22 mouse cellular contexts compared by ENCODE assay signal in the genomic region with DNA sequence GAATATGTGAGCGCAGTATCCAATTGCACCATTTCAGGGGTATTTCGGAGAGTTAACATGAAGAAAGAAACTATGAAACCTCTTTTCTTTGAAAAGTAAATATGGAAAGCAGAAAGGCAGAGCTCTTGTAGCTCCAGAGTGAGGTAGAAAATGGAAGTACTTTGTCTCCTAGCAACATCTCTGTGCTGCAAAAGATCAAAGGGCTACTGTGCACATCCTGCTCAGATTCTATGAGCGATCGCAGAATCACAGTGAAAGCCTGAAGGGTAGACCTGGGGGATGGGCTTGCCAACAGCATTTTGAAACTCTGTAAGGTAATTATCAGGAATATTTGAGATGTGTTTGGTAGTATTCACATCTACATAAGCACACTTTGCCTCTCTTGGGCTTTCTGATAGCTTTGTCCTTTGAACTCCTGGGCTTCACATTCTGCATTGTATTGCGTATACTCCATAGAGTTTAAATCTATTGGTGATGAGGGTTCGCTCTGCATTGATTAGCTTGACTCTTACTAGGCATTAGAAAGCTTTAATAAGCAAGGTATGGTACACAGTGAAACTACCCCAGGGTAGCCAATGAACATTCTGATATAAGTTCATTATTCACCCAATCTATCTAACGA.
DNase-seq lines count a peak whose midpoint lies in the region; ATAC-seq and TF ChIP-seq lines count a peak whose summit lies in the region.
"Had no signal": no experiment of that assay in that cellular context is flagged by ENCODE, and none has a peak within 500 bp of the region (broad histone marks: within the 10 kb centered on the region; RNA-seq: fewer than 3 reads in every experiment).

No protein-coding gene starts in this region.

- peak; percentile 1 for DNase-seq in embryo, embryonic 11 days
- no peak for DNase-seq in embryo, embryonic 10.5 days (ENCODE audit: low spot score)
- no peak for DNase-seq in lung, postnatal 0 days (ENCODE audit: low spot score)
- peak; percentile 19 for DNase-seq in midbrain, postnatal 0 days (ENCODE audit: low spot score)
- DNase-seq in left cerebral cortex, adult 2 months (ENCODE audit: extremely low spot score in 1 of 2, low spot score in 2 of 2): no peak
- DNase-seq: adrenal gland, postnatal 25 days; cerebellum, adult 18-20 months; kidney, adult 11 months; kidney, postnatal 10 days; liver; thymus, postnatal 36 days had no signal

- H3K9me3 ChIP-seq in lung, embryonic 15.5 days: no peaks in the 10 kb centered on the region; the same call in 1 of the 2 replicates
- H3K9me3 ChIP-seq in lung, postnatal 0 days (ENCODE audit: low read length): no peaks in the 10 kb centered on the region
- H3K9me3 ChIP-seq in forebrain, embryonic 15.5 days: no peaks in the 10 kb centered on the region
- no peaks in the 10 kb centered on the region for H3K9me3 ChIP-seq in midbrain, postnatal 0 days (ENCODE audit: low read length)
- H3K9me3 ChIP-seq: heart, embryonic 10.5 days had no signal

- WGBS in lung, embryonic 15.5 days: 59% methylated on average over 7 of the region's 7 CpGs
- 60% methylated on average over 7 of the region's 7 CpGs for WGBS in lung, postnatal 0 days
- 76% methylated on average over 7 of the region's 7 CpGs for WGBS in forebrain, embryonic 15.5 days
- 52% methylated on average over 7 of the region's 7 CpGs for WGBS in midbrain, postnatal 0 days

- H3K27me3 ChIP-seq in lung, embryonic 15.5 days: no peaks in the 10 kb centered on the region
- no peaks in the 10 kb centered on the region for H3K27me3 ChIP-seq in lung, postnatal 0 days (replicated peaks; ENCODE audit: insufficient read depth, low read length)
- H3K27me3 ChIP-seq in forebrain, embryonic 15.5 days: no peaks in the 10 kb centered on the region
- H3K27me3 ChIP-seq in midbrain, postnatal 0 days (ENCODE audit: insufficient read depth, low read length): no peaks in the 10 kb centered on the region
- H3K27me3 ChIP-seq: embryonic facial prominence, embryonic 15.5 days; neural tube, embryonic 12.5 days had no signal

- ATAC-seq in lung, embryonic 15.5 days (ENCODE audit: borderline replicate concordance, extremely low read depth, low FRiP score, low TSS enrichment): peak; percentile 77; the same call in 1 of the 2 replicates
- ATAC-seq in lung, postnatal 0 days: no peak
- ATAC-seq in forebrain, embryonic 15.5 days (replicated peaks): peak; percentile 69
- ATAC-seq in midbrain, postnatal 0 days (ENCODE audit: low FRiP score): peak; percentile 78; the same call in 1 of the 2 replicates
- ATAC-seq in monocyte, adult 5-6 weeks (replicated peaks; ENCODE audit: insufficient number of reproducible peaks, low FRiP score, low TSS enrichment, poor library complexity, severe bottlenecking): no peak
- ATAC-seq: CD4-positive, CD25-positive, alpha-beta regulatory T cell, adult 4 months; hindbrain, postnatal 0 days had no signal

- H3K27ac ChIP-seq in lung, embryonic 15.5 days: 0 out of 2 replicates have a peak overlapping the region, but pooled peaks have one; percentile 9
- no peak overlapping the region for H3K27ac ChIP-seq in lung, postnatal 0 days (ENCODE audit: low read length)
- no peak overlapping the region for H3K27ac ChIP-seq in forebrain, embryonic 15.5 days (replicated peaks)
- no peak overlapping the region for H3K27ac ChIP-seq in midbrain, postnatal 0 days (ENCODE audit: low read depth, low read length)
- H3K27ac ChIP-seq in left cerebral cortex, adult 2 months: no peak overlapping the region
- H3K27ac ChIP-seq: embryonic facial prominence, embryonic 15.5 days; heart, embryonic 10.5 days; hindbrain, embryonic 10.5 days; hindbrain, postnatal 0 days; macrophage; neural tube, embryonic 12.5 days had no signal

- H3K36me3 ChIP-seq in lung, embryonic 15.5 days: no peaks in the 10 kb centered on the region
- no peaks in the 10 kb centered on the region for H3K36me3 ChIP-seq in lung, postnatal 0 days (ENCODE audit: insufficient read depth, low read length)
- H3K36me3 ChIP-seq in forebrain, embryonic 15.5 days: no peaks in the 10 kb centered on the region
- no peaks in the 10 kb centered on the region for H3K36me3 ChIP-seq in midbrain, postnatal 0 days (ENCODE audit: insufficient read depth, low read length)
- H3K36me3 ChIP-seq: embryonic facial prominence, embryonic 15.5 days; G1E; heart, embryonic 10.5 days; hindbrain, embryonic 10.5 days; neural tube, embryonic 12.5 days had no signal

- no peak overlapping the region for H3K4me2 ChIP-seq in lung, embryonic 15.5 days
- H3K4me2 ChIP-seq in lung, postnatal 0 days (replicated peaks; ENCODE audit: low read depth, low read length): no peak overlapping the region
- no peak overlapping the region for H3K4me2 ChIP-seq in forebrain, embryonic 15.5 days (replicated peaks)
- H3K4me2 ChIP-seq in midbrain, postnatal 0 days (ENCODE audit: low read depth, low read length, poor library complexity, severe bottlenecking): no peak overlapping the region
- H3K4me2 ChIP-seq: embryonic facial prominence, embryonic 15.5 days; neural tube, embryonic 12.5 days had no signal

- H3K9ac ChIP-seq in lung, embryonic 15.5 days: no peak overlapping the region
- H3K9ac ChIP-seq in lung, postnatal 0 days (replicated peaks; ENCODE audit: low read depth): no peak overlapping the region
- no peak overlapping the region for H3K9ac ChIP-seq in forebrain, embryonic 15.5 days (replicated peaks)
- no peak overlapping the region for H3K9ac ChIP-seq in midbrain, postnatal 0 days (replicated peaks; ENCODE audit: low read length, poor library complexity, severe bottlenecking)
- H3K9ac ChIP-seq: embryonic facial prominence, embryonic 15.5 days; neural tube, embryonic 12.5 days had no signal

- no peak for TF ChIP-seq EP300 in lung, postnatal 0 days (IDR thresholded peaks at IDR 0.05)

- intact Hi-C loops in left cerebral cortex, adult 2 months (cut with DNase I): no loop called here

- TF ChIP-seq CTCF in lung, postnatal 0 days (IDR thresholded peaks at IDR 0.05): no peak
- no peak for TF ChIP-seq CTCF in midbrain, postnatal 0 days (IDR thresholded peaks at IDR 0.05)
- no peak for TF ChIP-seq CTCF in left cerebral cortex, adult 2 months (IDR thresholded peaks at IDR 0.05)

- no peak overlapping the region for H3K4me3 ChIP-seq in lung, embryonic 15.5 days
- H3K4me3 ChIP-seq in lung, postnatal 0 days (ENCODE audit: low read depth, low read length): no peak overlapping the region
- no peak overlapping the region for H3K4me3 ChIP-seq in forebrain, embryonic 15.5 days
- H3K4me3 ChIP-seq in midbrain, postnatal 0 days (ENCODE audit: low read depth, low read length): no peak overlapping the region
- H3K4me3 ChIP-seq in left cerebral cortex, adult 2 months: no peak overlapping the region
- H3K4me3 ChIP-seq: embryonic facial prominence, embryonic 15.5 days; heart, embryonic 10.5 days; hindbrain, embryonic 10.5 days; neural tube, embryonic 12.5 days had no signal

- H3K4me1 ChIP-seq in lung, embryonic 15.5 days: no peaks in the 10 kb centered on the region
- H3K4me1 ChIP-seq in lung, postnatal 0 days (ENCODE audit: insufficient read depth, low read depth, low read length): no peaks in the 10 kb centered on the region
- no peaks in the 10 kb centered on the region for H3K4me1 ChIP-seq in forebrain, embryonic 15.5 days
- no peaks in the 10 kb centered on the region for H3K4me1 ChIP-seq in midbrain, postnatal 0 days (ENCODE audit: insufficient read depth, low read length)
- H3K4me1 ChIP-seq: embryonic facial prominence, embryonic 15.5 days; heart, embryonic 10.5 days; hindbrain, embryonic 10.5 days; neural tube, embryonic 12.5 days had no signal

Comparison
In these comparisons a context has a peak if more than half of its experiments do, and no peak if none do; other contexts are left out.
1. DNase-seq: peak in embryo, embryonic 11 days (single experiment) and midbrain, postnatal 0 days (single experiment); none in embryo, embryonic 10.5 days (single experiment), lung, postnatal 0 days (single experiment) and left cerebral cortex, adult 2 months (0 of 2).
2. ATAC-seq: peak in lung, embryonic 15.5 days (single experiment), forebrain, embryonic 15.5 days (single experiment) and midbrain, postnatal 0 days (single experiment); none in lung, postnatal 0 days (single experiment) and monocyte, adult 5-6 weeks (single experiment).